8 mouse cellular contexts compared by ENCODE assay signal in the genomic region with DNA sequence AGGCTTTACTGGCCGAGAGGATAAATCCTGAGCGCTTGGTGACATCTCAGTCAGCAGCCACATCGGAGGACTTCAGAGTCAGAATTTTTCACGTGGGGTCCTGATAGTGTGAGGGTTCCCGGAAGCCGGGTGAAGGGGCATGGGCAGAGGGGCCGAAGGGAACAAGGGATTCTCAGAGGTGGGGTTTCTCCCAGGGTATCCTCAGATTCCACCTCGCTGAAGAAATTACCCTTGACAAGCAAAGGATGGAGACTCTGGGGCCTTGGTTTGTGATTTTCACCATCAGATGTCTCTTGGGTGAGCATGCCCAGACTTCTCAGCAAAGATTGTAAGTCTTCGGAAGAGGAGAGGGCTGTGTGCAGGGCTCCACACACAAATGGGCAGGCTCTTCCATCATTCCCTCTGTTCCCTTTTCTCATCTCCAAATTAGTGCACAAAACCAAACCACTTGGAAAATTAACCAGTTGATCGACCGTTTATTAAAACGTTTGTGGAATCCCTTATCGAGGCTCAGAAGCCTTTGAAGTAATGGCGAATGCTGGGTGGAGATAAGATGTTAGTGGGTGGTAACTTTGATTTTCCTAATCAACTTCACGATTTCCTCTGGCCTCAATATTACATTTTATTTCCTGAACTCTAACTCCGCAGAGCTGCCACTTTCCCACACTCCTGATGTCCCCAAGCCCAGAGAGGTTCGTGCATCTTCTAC. TPM values are rescaled to one million over a fixed set of nuclear protein-coding genes. Genes with fewer than 3 reads are reported as not detected.
DNase-seq lines count a peak whose midpoint lies in the region; ATAC-seq and TF ChIP-seq lines count a peak whose summit lies in the region.

Gene Cuedc1, plus strand, starts transcription at position 38 of the 709 bp plus-strand sequence.

- H3K4me3 ChIP-seq in testis, adult 2 months (ENCODE audit: control insufficient read depth, low read depth, low read length) = peak within 1 kb of the TSS; percentile 77
- H3K4me3 ChIP-seq in forebrain, embryonic 11.5 days (ENCODE audit: low read depth, low read length) = peak within 1 kb of the TSS; percentile 82
- peak within 1 kb of the TSS; percentile 63 for H3K4me3 ChIP-seq in liver, embryonic 12.5 days

- DNase-seq in testis, postnatal 14 days (ENCODE audit: low spot score) = no peak
- no peak for DNase-seq in forebrain, embryonic 11.5 days (ENCODE audit: low spot score)
- no peak for DNase-seq in heart, postnatal 4 days
- no peak for DNase-seq in cerebellum, postnatal 4 days (ENCODE audit: low spot score in 2 of 2)
- DNase-seq in right cerebral cortex, postnatal 4 days = no peak

- ATAC-seq in forebrain, embryonic 11.5 days (replicated peaks; ENCODE audit: low FRiP score) = no peak
- ATAC-seq in liver, embryonic 12.5 days = no peak
- ATAC-seq in cerebellum, adult (ENCODE audit: insufficient number of reproducible peaks, low FRiP score, low TSS enrichment) = no peak

- 27% methylated on average over 17 of the region's 17 CpGs for WGBS in forebrain, embryonic 11.5 days
- 13% methylated on average over 17 of the region's 17 CpGs for whole genome bisulfite sequencing in liver, embryonic 12.5 days (ENCODE audit: insufficient replicate concordance)

- no peak for TF ChIP-seq CTCF in testis, adult 2 months (IDR thresholded peaks at IDR 0.05; ENCODE audit: control insufficient read depth, insufficient read depth, insufficient replicate concordance, low read depth, low read length)

- H3K4me1 ChIP-seq in testis, adult 2 months (ENCODE audit: control insufficient read depth, insufficient read depth, low read length) = peaks cover 17% of the 10 kb centered on the region
- H3K4me1 ChIP-seq in forebrain, embryonic 11.5 days (replicated peaks; ENCODE audit: control insufficient read depth, insufficient read depth, low read length) = peaks cover 17% of the 10 kb centered on the region; the same call in 1 of the 2 replicates
- peaks cover 28% of the 10 kb centered on the region for H3K4me1 ChIP-seq in liver, embryonic 12.5 days

- H3K9ac ChIP-seq in forebrain, embryonic 11.5 days (ENCODE audit: low read length) = peak within 1 kb of the TSS; percentile 99
- H3K9ac ChIP-seq in liver, embryonic 12.5 days = peak within 1 kb of the TSS; percentile 69

- H3K9me3 ChIP-seq in forebrain, embryonic 11.5 days (ENCODE audit: control insufficient read depth, low read length) = no peaks in the 10 kb centered on the region
- H3K9me3 ChIP-seq in liver, embryonic 12.5 days (replicated peaks) = no peaks in the 10 kb centered on the region

- no peaks in the 10 kb centered on the region for H3K27me3 ChIP-seq in testis, adult 2 months (ENCODE audit: control insufficient read depth, insufficient read depth, low read length)
- H3K27me3 ChIP-seq in forebrain, embryonic 11.5 days (ENCODE audit: control insufficient read depth, insufficient read depth, low read length) = no peaks in the 10 kb centered on the region; the same call in 1 of the 2 replicates
- H3K27me3 ChIP-seq in liver, embryonic 12.5 days (replicated peaks) = peaks cover 88% of the 10 kb centered on the region

- TF ChIP-seq POLR2A in testis, adult 2 months (IDR thresholded peaks at IDR 0.05; ENCODE audit: control insufficient read depth, low read depth, low read length) = no peak

- no peaks in the 10 kb centered on the region for H3K36me3 ChIP-seq in testis, adult 2 months (ENCODE audit: control insufficient read depth, insufficient read depth, low read length)
- H3K36me3 ChIP-seq in forebrain, embryonic 11.5 days (ENCODE audit: control insufficient read depth, insufficient read depth, low read length) = no peaks in the 10 kb centered on the region
- no peaks in the 10 kb centered on the region for H3K36me3 ChIP-seq in liver, embryonic 12.5 days

- peak within 1 kb of the TSS; percentile 86 for H3K4me2 ChIP-seq in forebrain, embryonic 11.5 days (ENCODE audit: low read depth, low read length, severe bottlenecking)
- H3K4me2 ChIP-seq in liver, embryonic 12.5 days = peak within 1 kb of the TSS; percentile 79

- H3K27ac ChIP-seq in testis, adult 2 months (ENCODE audit: control insufficient read depth, insufficient read depth, low read depth, low read length) = peak within 1 kb of the TSS; percentile 49
- 0 out of 2 replicates have a peak within 1 kb of the TSS, but pooled peaks have one; percentile 88 for H3K27ac ChIP-seq in forebrain, embryonic 11.5 days (ENCODE audit: low read depth, low read length)
- no peak within 1 kb of the TSS for H3K27ac ChIP-seq in liver, embryonic 12.5 days

RNA-seq across cellular contexts. Expression of gene Cuedc1, which starts in this region (rescaled TPM):
- polyA plus RNA-seq in testis, adult 2 months (2012; rRNA removed) = 1.9 and 3.9 TPM in 2 replicates
- polyA plus RNA-seq in forebrain, embryonic 11.5 days (2014; fragmentation: Nextera tagmentation; extraction: Ambion mirVana) = 26.2 and 29.0 TPM in 2 replicates
- total RNA-seq in heart, postnatal 4 days (2021) = 10 to 100 TPM; 39.5 to 40.0 TPM
- 3.4 and 4.6 TPM in 2 replicates for polyA plus RNA-seq in liver, embryonic 12.5 days (2016; fragmentation: Nextera tagmentation; extraction: Ambion mirVana)
